Mouse (Mus musculus): ENCODE data around the gene Patz1.
A peak's percentile ranks its signal among the peaks of the same experiment; 100 is the strongest.

The Patz1 gene

DNA sequence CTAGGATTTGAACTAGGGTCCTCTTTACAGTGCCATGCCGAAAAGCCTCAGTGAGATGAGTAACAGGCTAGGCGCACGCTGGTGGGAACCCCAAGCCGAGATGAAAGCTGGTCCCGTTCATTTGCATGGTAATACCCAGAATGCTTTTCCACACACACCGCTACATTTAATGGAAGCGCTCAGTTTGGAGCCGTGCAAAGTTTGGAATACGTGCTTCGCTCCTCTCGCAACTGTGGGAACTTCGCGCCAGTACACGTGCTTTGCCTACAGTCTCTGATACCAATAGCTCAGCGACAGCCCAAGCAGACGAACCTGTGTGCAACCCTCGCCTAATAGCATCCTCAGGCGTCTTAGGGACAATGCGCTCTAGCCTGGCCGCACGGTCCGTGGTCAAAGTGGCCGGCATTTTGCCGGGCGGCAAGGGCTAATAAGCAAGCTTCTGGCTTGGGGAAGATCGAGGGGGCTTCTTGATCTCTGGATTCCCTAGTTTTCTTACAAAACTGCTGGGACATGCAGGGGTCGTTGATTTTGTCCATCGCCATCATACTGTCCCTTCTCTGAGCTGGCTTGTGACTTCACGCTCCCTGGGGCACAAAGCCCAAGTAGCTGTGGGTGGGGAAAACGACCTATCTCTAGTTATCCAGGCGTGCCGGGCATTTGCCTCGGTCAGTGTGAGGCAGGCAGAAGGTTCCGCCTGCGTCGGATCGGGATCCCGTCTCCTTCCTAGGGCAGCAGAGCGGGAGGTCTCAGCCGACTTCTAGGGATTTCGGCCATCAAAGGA lies at the start of gene Patz1:
TSS of gene Patz1 (plus strand) at position 354 of the 781 bp plus-strand sequence.
- DNase-seq = no peak

DNA sequence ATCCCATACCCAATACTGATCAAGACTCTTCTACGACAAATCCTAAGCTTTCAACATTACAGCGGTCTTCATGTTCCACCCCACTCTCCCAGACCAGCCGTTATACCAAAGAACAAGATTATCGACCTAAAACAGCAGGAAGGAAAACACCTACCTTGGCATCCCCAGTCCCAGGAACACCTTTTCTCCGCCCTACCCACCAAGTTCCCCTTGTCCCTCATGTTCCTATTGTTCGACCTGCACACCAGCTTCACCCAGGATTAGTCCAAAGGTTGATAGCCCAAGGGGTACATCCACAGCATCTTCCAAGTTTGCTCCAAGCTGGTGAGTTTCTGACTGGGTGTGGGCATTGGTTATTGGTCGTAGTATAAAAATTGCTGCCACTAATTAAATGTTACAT lies 46.3 kb upstream of the Patz1 start:
- no peak for DNase-seq

DNA sequence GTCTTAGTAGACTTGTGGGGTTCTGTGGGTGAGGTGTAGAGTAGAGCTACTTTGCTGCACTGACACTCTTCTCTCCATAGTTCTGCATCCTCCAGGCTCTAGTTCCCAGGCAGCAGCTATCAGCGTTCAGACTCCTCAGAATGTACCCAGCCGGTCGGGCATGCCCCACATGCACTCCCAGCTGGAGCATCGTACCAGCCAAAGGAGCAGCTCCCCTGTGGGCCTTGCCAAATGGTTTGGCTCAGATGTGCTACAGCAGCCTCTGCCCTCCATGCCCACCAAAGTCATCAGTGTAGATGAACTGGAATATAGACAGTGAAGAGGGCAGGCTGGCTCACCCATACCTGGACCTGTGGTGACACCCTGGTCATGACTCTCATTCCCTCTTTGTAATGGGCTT lies 44.9 kb upstream of the Patz1 start:
- no peak for DNase-seq

DNA sequence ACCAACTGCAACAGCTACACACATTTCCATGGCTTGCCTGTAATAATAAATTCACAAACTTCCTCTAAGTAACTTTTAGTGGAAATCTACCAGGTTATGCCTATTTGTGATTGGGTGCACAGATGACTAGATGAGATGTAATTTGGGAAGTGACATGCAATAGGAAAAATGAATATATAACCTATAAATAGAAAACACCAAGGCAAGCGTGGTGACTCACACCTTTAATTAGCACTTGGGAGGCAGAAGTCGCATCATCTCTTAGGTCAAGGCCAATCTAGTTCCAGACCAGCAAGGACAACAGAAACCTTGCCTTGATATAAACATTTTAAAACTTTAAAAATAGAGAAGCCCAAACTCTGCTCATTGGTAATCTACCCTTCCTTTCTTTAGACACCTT lies 41.3 kb upstream of the Patz1 start:
- no peak for DNase-seq

DNA sequence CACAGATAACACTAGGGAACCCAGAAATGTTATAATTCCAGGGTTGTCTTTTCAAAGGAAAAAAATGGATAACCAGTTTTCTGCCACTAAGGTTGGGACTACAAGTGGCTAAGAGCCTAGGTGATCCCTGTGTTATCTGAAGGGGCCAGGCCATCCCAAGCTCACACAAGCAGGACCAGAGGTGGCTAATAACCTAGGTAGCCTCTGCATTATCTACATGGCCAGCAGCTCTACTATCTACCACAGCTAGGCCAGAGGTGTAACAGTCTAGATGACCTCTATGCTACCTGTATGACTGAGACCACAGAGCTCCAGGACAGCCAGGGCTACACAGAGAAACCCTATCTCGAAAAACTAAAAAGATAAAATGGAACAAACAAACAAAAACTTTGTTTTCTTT lies 29.1 kb upstream of the Patz1 start:
- DNase-seq = no peak

DNA sequence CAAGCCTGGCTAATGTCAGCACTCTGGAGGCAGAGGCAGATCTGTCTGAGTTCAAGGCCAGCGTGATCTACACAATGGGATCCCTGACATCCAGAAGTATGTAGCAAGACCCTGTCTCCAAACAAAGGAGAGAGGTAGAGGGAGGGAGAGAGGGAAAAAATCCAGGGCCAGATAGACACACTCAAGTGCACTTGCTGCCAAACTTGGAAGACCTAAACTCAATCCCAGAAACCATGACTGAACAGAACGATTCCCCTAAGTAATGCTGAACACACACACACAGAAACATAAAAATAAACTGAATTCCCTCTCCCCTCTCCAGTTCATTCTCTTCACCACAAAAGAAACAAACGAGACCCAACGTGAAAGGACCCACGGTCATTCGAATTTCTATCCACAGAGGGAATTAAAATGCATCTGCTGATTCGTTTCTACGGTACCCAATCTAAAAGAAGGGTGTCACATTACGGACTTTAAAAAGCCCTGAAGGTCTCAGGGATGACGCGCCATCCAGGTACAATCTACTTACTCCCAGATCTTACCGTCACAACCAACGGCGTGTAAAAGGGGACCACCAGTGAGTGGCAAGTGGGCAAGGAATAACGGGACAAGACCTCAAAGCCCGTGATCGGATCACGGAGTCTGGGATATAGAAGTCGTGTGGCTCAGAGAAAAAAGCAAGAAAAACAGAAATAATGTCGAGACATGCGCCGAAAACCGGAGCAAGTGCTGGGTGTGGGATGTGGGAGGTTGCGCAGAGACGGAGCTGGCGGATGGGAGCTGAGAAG lies 23.2 kb upstream of the Patz1 start:
- DNase-seq = no peak

DNA sequence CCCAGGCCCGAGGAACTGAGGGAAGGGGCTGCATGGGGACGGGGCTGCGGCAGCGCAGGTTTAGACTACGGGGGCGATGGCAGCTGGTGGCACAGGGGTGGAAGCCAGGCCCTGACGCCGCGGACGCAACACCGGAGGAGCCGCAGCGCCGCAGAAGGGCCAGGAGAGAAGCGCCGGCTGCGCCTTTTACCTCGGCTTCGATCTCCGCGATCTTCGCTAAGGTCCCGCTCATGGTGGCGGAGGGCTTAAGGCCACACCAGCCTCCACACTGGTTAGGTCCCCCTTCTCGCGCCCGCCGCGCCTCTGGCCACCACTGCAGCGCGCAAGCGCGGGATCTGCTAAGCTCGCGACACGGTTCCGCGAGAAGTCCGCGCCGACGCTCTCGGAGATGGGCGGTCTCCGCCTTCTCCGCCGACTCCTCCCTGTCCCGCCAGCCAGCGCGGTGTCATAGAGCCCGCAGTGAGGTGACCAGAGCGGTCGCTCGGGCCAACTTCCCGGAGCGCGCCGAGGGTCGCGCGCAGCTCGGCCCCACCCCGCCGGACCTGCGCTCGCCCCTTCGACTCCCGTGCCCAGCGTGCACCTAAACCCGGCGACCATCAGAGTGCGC lies 22.5 kb upstream of the Patz1 start, which contains the start of gene Drg1:
TSS of gene Drg1 (minus strand) at position 337 of the 607 bp plus-strand sequence.
- peak; percentile 88 to 89 for DNase-seq

DNA sequence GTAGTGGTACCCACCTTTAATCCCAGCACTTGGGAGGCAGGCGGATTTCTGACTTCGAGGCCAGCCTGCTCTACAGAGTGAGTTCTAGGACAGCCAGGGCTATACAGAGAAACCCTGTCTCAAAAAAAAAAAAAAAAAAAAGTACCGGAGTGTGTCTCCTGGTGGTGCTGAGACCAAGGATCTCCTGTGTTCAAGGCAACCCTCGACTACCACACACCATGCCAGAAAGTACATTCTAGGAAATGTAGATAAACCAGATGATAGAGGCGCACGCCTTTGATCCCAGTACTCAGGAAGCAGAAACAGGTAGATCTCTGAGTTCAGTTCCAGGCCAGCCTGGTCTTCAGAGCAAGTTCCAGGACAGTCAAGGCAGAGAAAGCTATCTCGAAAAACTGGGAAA lies 21.5 kb upstream of the Patz1 start:
- DNase-seq = peak in 1 of 2 experiments; percentile 14

DNA sequence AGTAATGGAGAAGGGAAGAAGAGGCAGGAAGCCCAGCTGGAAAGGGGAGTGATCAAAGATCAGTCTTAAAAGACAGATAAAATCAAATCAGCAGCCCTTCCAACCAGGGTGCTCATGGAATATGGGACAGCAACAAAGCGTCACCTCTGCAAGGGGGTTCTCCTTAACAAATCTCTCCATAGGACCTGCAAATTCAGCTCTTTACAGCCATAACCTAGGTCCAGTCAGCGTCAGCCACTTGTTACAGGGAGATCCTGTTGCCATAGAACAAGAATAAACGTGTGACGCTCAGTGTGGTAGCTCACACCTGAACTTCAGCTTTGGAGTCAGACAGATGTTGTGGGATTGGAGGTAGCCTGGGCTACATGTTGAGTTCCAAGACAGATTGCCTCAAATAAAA lies 19.4 kb upstream of the Patz1 start:
- DNase-seq = no peak

DNA sequence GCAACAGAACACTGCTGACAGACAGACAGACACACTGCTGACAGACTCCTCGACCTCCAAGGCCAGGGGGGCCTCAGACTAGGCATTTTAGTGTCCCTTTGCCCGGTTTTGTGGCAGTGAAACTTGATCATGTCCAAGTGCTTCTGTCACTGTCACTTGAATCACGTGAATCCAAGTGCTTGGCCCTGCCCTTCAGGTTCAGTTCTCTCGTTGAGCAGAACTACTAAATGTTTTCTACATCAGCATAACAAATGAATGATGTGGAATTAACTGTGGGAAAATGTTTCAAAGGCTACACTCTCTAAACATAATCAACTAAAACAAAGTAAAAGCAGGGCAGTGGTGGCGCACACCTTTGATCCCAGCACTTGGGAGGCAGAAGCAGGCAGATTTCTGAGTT lies 10.3 kb upstream of the Patz1 start:
- DNase-seq = no peak

DNA sequence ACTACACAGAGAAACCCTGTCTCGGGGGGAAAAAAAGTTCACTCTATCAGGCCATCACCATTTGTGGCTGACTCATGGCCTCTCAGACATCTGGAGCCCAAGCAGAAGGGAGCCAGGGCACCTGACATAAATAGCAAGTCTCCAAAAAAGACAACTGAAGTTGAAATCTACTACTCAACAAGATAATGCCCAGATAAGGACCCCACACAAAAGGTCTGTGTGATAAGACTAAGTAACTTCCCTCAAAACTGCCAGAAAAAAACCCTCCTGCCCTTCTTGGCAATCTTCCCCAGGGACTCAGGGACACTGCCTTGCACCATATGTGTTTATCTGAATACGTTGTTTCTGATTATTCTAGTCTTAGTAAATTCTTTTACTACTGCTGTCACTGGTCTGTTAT lies 8.9 kb upstream of the Patz1 start:
- DNase-seq = no peak

DNA sequence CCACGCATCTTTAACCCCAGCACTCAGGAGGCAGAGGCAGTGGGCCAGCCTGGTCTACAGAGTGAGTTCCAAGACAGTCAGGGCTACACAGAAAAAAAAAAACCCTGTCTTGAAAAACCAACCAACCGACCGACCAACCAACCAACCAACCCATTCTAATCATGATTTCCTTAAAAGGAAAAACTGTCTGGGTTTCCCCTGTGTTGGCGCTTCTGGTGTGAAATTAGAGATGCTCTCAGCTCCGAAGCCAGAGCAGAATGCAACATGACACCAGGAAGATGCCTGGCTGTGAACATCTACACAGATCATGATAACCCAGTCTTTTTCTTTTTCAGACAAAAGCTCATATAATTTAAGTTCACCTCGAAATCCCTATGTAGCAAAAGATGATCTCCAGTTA lies 5.8 kb upstream of the Patz1 start:
- no peak for DNase-seq

DNA sequence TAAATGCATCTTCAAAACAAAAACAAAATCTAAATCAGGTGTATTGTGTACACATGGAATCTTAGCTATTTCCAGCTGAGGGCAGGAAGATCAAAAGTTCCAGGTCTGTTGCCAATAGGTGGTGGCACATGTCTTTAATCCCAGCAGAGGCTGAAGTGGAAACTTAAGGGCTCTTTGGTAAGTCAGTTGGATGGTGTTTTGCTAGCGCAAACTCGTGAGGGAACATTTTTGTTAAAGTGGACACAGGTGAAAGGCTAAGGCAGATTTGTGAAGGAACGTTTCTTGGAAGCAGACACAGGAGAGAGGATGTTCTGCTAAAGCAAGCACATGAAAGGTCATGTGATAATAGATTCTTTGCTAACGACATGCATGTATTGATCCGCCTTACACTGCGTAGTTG lies 5.0 kb upstream of the Patz1 start:
- DNase-seq = no peak

DNA sequence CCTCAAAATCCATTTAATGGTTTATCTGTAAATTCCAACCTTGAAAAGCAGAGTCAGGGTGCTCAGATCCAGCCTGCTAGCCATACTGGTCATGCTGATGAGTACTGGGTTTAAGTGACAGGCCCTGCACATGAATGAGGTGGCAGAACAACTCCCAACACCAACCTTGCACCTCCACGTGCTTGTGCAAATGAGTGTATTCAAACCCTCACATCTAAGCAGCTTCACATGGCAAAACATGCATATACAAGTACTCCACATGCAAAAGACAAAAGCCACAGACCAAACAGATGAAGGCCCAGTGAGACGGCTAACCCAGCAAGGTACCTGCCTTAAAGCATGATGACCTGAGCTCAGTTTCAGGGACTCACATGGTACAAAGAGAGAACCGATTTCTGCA lies 2.7 kb upstream of the Patz1 start:
- DNase-seq = no peak

DNA sequence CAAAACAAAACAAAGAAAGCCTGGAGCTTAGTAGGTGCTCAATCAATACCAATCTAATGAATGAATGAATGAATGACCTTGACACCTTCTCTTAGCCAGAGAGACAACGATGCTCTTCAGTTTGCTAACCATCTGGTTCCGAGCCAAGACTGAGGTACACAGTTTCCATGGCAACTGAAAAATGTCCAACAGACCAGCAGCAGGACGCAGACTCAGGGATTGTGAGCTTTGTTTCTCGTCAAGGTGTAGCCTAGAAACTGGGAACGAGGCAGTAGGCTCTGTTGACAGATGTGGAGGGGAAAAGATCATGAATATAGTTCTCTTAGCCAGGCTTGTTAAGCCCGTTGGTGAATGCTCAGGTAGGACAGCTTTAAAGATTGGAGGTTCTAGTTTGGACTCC lies 1.5 kb upstream of the Patz1 start:
- DNase-seq = no peak

DNA sequence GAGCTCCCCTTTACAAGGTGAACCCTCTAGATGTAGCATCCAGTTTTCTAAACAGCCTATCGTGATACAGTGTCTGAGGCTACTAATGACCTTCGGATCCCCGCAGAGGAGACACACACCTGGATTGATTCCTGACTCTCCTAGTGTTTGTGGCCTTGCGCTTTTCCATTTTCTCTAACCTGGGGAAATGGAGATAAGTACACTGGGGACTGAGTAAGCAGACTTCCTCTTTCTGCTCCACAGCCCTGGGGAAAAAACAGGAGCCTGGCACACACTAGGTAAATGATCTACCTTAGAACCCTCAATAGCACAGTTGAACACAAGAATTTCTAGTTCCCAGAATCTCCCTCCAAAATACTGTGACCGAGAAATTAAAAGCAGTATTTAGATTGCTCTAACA lies 753 bp upstream of the Patz1 start:
- no peak for DNase-seq

DNA sequence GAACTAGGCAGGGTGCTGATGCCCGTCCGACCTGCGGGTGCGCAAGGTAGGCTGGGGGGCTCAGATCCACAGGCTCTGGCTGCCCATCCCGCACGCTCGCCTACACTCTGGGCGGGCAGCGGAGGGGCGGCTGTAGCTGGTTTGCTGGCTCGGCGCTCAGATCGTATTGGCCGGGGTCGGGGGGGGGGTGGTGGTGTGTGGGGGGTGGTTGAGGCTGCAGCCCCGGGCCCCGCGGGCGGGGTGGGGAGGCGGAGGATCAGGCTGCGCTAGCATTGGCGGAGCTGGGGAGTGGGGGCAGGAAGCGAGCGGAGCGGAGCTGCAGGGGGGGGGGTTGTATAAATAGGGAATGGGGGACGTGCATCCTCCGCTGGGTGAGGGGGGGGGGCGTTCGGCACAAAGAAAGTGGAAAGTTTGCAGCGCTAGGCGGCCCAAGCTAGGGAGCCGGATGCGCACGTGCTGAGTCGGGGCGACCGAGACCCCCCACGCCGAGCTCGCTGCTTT lies 678 bp downstream of the Patz1 start:
- no peak for DNase-seq

DNA sequence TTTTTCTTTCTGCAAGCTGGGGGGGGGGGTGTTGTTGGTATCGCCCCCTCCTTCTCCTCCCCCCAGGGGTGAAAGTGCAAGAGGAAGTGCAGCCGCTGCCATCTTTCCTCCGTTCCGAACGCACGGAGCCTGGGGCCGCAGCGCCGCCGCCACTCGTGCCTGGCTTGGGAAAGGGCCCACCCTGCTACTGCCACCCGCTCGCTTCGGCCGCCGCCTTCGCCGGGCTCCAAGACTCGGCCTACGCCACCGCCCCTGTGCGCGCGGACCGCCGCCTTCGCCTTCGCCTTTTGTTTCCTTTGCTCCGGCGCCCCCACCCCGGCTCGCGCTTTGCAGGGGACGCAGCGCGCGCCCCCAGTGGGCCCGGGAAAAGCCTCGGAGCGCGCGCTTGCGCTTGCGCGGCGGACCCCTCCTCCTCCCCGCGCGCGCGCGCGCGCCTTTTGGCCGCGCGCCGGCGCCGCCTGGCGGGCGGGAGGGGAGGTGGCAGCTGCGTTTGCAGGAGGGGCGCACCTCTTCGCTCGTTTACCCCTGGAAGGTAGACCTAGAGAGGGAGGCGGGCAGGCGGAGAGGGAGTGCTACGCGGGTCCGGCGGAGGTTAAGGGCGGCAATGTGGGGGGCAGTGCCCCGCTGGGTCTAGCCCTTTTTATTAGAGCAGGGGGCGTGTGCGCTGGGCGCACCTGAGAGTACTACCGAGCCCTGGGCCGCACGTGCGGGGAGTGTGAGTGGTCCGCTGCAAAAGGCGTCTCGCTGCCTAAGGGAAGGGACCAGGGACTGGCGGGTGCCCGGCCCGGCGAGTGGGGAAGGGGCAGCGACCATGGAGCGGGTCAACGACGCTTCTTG lies 1.3 kb downstream of the Patz1 start:
- peak; percentile 81 to 87 for DNase-seq

DNA sequence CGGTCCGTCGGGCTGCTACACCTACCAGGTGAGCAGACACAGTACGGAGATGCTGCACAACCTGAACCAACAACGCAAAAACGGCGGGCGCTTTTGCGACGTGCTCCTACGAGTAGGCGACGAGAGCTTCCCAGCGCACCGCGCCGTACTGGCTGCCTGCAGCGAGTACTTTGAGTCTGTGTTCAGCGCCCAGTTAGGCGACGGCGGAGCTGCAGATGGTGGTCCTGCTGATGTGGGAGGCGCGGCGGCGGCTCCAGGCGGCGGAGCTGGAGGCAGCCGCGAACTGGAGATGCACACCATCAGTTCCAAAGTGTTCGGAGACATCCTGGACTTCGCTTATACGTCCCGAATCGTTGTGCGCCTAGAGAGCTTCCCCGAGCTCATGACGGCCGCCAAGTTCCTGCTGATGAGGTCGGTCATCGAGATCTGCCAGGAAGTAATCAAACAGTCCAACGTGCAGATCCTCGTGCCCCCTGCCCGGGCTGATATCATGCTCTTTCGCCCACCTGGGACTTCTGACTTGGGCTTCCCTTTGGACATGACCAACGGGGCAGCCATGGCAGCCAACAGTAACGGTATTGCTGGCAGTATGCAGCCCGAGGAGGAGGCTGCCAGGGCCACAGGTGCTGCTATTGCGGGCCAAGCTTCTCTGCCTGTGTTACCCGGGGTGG lies 2.1 kb downstream of the Patz1 start:
- peak; percentile 56 to 65 for DNase-seq

DNA sequence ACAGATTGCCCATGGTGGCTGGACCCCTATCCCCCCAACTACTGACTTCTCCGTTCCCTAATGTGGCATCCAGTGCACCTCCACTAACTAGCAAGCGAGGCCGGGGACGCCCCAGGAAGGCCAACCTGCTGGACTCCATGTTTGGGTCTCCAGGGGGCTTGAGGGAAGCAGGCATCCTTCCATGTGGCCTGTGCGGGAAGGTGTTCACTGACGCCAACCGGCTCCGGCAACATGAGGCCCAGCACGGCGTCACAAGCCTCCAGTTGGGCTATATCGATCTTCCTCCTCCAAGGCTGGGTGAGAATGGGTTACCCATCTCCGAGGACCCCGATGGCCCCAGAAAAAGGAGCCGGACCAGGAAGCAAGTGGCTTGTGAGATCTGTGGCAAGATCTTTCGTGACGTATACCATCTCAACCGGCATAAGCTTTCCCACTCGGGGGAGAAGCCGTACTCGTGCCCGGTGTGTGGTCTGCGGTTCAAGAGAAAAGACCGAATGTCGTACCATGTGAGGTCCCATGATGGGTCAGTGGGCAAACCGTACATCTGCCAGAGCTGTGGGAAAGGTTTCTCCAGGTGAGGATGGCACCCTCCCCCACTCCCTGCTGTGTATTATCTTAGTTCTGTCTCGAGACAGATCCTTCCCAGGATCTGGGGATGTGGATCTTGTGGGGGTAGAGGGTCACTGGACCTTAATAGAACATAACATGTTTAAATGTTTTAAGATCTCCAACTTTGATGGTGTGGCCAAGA lies 2.8 kb downstream of the Patz1 start:
- peak in 1 of 2 experiments; percentile 55 for DNase-seq

DNA sequence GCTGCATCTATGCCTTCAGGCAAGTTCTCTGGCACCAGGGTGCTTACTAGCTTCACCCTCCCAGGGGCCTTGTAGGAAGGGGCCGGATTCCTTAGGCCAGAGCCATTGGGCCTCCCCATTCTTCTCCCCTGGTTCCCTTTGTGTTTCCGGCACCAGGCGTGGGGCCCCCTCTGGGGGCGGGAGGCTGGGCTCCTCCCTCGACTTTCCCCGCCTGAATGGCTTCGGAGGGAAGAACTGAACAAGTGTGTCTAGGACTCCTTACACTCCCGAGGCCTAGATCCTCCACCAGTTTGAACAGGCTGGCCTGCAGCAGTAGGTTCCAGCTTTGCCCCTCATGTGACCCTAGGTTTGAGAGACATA lies 3.4 kb downstream of the Patz1 start:
- peak; percentile 68 to 76 for DNase-seq
